Mouse (Mus musculus): ENCODE measurements at regions not wholly inside any gene's neighbourhood (a gene's known extent, or its start where the extent isn't known, plus 50 kb on each side); places are given as distances from the start of the nearest gene placed in this dataset.

- TF ChIP-seq GATA1 (IDR thresholded peaks at IDR 0.05; ENCODE audit: borderline replicate concordance, low read length) (no peak), FLI1 (IDR thresholded peaks at IDR 0.05; ENCODE audit: low read length) (no peak)
Observed at GRCm38 (mm10) chr10:66953248-66953975, 142.5 kb upstream of the Jmjd1c start.
